Mouse (Mus musculus) bone marrow, adult 2 months (tissue): Measurements from ENCODE around the gene Fancc.
"Not testable (repeated sequence)": the region's sequence is repeated elsewhere in the genome, so short reads cannot be mapped to it uniquely, and the experiment has no call there.

ENCODE experiments used
- CTCF ChIP-seq: fragments of 200-500 bp; IDR thresholded peaks from 2 replicates; pipeline ENCODE4 v1.5.1; 2011; ENCODE audit warnings: low read length, control low read depth; ENCODE audit not compliant: control insufficient read depth, insufficient read depth
- POLR2A ChIP-seq: fragments of 200-500 bp; IDR thresholded peaks from 2 replicates; pipeline ENCODE4 v1.6.1; 2011; ENCODE audit warnings: low read depth, mild to moderate bottlenecking, control low read depth, low read length, borderline replicate concordance; ENCODE audit not compliant: control insufficient read depth

DNA sequence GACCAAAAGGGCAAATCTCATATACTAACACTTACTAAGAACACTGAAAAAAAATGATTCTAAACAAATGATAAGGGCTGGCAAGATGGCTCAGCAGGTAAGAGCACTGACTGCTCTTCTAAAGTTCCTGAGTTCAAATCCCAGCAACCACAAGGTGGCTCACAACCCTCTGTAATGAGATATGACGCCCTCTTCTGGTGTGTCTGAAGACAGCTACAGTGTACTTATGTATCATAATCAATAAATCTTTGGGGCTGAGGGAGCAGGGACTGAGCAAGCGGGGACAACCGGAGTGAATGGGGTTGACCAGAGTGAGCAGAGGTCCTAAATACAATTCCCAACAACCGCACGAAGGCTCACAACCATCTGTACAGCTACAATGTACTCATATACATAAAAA lies 68.9 kb downstream of the Fancc start:
- TF ChIP-seq CTCF, POLR2A: not testable (repeated sequence)
